Mouse (Mus musculus) G1E-ER4 (cell line): ENCODE data around the gene Col20a1. TPM values are rescaled to one million over a fixed set of nuclear protein-coding genes. Genes with fewer than 3 reads are reported as not detected.

Source experiments
- GATA1 ChIP-seq: IDR thresholded peaks from one replicate; pipeline ENCODE4 v1.8.0; 2012; ENCODE audit warnings: low read length, inconsistent platforms
- polyA plus RNA-seq: library from polyadenylated mRNA; stranded (reverse); fragments of >175 nt; gene quantifications from 2 replicates; pipeline ENCODE4 v1.2.3, GENCODE M21; 2012

Gene Col20a1
- polyA plus RNA-seq, 1 experiment, result 0.57 TPM

DNA sequence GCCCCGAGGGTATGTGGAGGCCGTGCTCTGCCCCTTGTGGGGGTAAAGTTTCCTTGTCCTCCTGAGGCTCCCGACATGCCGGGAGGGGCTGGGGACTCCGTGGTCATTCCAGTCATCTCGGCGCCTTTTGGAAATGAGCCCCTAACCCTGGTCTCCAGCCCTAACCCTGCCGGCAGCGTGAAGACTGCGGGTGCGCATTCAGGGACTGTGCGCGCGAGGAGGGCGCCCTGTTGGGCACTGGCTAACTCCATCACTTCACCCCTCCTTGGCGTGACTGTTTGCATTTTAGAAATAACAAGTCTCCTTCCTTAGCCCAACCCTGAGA, 53.0 kb downstream of the Col20a1 start:
- TF ChIP-seq GATA1, result no peak

GRCm38 (mm10) chr2:181041941-181042340, 55.6 kb downstream of the Col20a1 start:
- TF ChIP-seq GATA1, result no peak

DNA sequence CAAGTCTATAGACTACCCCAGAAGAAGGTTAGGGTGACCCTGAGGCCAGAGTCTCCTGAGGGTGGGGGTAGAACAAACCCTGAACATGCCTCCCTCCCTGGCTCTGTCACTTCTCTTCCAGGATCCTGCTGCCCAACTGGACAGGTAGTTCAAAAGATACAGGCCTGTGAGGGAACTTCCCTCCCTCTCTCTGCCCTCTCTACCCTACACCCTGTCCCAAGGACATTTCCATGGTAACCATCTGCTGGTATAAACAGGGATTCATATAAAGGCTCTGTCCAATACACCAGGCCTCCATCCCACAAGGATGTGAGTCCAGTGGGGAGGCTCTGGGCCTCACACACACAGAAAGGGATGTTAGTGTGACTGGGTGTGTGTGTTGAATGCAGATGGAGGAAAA, 56.0 kb downstream of the Col20a1 start:
- TF ChIP-seq GATA1, result no peak

DNA sequence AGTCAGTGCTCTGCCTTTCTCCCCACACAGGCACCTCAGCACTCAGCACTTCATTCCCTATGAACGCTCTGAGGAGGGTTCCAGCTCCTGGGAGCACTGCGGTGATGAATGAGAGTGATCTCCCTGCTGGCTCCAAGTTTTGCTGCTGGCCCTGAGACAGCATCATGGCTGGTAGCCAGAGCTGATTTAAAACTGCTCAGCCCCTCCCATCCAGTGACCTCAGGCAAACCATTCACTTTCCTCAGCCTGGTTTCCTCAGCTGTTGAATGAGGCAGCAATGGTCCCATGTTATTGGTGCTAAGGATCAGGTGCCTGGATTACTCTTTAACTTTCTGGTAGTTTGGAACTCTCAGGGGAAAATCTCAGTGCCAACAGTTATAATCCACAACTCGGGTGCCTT, 57.1 kb downstream of the Col20a1 start, which contains the start of gene Chrna4:
TSS of gene Chrna4 (minus strand) at position 110 of the 400 bp plus-strand sequence.
- no peak for TF ChIP-seq GATA1

DNA sequence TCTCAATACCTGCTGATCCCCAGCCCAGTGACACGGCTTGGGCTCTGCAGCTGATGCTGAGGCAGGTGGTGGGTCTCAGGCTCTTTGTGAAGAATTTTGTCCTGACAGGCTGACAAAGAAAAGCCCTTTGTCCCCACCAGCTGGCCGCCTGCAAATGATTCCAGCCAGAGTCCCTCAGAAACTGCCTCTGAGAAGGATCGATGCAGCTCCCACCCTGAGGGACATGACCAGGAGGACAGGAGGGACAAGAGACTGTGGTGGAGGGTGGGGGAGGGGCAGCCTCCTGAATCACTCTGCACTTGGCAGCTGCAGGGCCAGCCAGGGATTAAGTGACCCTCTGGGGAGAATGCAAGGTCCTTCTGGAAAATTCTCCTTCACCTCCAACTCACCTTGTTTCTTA, 57.7 kb downstream of the Col20a1 start:
- TF ChIP-seq GATA1, result no peak

DNA sequence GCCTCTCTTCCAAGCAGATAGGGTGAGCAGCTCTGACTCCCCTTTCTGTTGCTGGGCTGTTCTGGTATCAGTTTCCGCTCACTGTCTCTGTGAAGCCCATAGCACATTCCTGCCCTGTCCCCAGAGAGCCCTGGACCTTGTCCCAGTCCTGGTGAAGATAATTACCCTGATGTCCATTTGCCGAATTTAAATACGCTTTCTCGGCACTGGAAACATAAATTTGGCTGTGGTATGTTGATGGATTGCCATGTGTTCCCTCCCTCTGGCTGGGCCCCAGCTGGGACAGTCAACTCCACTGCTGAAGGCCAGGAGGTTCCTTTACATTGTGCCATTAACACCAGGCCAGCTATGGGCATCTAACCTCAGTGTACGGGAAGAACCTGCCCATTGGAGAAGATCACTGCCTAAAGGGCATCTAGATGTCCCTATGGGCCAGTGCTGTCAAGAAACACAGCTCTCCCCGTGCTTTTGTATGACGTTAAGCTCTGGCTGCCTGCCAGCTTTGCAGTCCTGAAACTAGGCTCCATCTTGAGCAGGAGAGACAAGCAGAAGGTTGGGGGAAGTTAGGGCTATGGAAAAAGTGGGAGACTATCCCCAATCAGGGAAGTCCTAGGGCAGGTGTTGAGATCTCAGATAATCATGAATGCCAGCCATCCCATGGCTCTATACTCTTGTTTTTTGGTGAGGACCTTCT, 62.1 kb downstream of the Col20a1 start:
- no peak for TF ChIP-seq GATA1

- TF ChIP-seq GATA1, result no peak
These were observed 62.7 kb downstream of the Col20a1 start for GRCm38 (mm10) chr2:181048986-181049385.

DNA sequence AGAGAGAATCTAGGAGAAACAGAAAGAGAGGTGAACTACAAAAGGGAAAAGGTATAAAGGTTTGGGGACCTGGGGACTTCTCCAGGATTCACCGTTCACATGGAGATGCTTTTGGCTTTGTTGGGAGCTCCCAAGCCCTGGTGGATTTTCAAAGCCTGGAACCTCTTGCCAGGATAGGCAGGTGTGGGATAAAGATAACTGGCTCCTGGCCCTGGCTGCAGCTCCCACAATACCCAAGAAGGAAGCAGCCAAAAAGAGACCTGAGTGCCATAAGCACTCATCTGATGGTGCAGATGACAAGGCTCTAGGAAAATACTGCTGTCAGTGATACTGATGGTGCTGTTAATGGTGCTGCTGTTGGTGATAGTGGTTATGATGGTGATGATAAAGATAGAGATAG, 65.8 kb downstream of the Col20a1 start:
- no peak for TF ChIP-seq GATA1

- no peak for TF ChIP-seq GATA1
These were observed 71.0 kb downstream of the Col20a1 start for GRCm38 (mm10) chr2:181057341-181057740.

DNA sequence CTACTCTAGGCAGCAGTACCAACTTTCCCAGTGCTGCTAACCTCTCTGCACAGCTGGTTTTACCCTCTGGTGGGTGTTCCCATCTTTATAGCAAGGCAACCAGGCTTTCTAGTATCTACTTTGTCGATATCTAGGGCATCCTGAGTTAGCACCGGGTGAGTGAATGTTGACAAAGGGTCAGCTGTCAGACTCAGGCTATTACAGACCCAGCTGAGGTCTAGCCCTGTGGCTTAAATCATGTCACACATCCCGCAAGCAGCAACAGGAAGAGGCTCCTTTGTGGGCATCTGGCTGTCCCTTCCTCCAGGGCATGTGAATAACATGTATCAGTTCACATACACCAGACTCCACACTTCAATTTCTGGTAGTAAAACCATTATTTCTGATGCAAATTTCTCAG, 71.9 kb downstream of the Col20a1 start:
- no peak for TF ChIP-seq GATA1

DNA sequence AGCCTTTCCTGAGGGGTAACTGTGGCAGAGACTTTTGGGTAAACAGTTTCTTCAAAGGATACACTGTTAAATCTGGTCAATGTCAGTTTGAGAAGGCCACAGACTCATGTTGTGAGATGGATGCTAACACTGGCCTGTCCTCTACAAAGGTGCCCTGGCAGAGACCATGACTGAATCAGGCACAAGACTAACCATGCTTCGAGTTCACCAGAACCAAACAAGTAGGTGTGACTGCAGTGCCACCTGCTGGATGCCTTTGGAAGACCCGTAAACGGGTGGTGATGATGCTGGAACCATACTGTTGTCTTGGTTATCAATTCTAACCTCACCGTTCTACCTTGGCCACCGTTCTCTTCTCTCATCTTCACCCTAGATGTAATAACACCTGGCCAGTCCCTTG, 73.8 kb downstream of the Col20a1 start:
- no peak for TF ChIP-seq GATA1

DNA sequence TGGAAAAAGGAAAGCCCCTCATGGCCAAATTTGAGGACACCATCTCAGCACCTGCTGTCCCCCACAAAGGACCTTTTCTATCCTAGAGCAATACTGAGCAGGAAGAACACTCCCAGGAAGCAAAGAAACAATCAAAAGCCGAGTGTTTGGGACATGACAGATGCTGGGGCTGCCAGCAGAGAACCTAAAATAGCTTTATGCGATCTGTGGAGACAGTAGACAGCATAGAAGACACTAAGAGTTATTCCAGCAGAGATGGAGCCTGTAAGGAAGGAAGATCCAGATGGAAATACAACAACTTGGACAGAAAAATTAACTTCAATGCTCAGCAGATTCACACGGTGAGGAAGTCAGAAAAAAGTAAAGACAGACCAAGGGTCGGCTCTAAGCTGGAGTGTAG, 79.5 kb downstream of the Col20a1 start:
- no peak for TF ChIP-seq GATA1

Other genes with a start within 250 kb of the Col20a1 start
- gene Bhlhe23, start 209.6 kb upstream of the Col20a1 start, polyA plus RNA-seq, result not detected in 2 replicates
- gene Ythdf1, start 65.6 kb upstream of the Col20a1 start, polyA plus RNA-seq, result 94.3 and 123 TPM in 2 replicates
- not detected in 2 replicates for gene Birc7, start 57.5 kb upstream of the Col20a1 start, polyA plus RNA-seq
- gene Nkain4, start 31.8 kb upstream of the Col20a1 start, polyA plus RNA-seq, result not detected in 2 replicates
- 31.0 and 35.0 TPM in 2 replicates for gene Arfgap1, start 19.3 kb upstream of the Col20a1 start, polyA plus RNA-seq
- not detected in 2 replicates for gene Chrna4, start 57.0 kb downstream of the Col20a1 start, polyA plus RNA-seq
- gene Kcnq2, start 148.8 kb downstream of the Col20a1 start, polyA plus RNA-seq, result not detected in 2 replicates
- not detected in 2 replicates for gene Eef1a2, start 170.5 kb downstream of the Col20a1 start, polyA plus RNA-seq
- 208 and 260 TPM in 2 replicates for gene Ppdpf, start 200.7 kb downstream of the Col20a1 start, polyA plus RNA-seq
- not detected in 2 replicates for gene Ptk6, start 216.3 kb downstream of the Col20a1 start, polyA plus RNA-seq
- gene Srms, start 226.7 kb downstream of the Col20a1 start, polyA plus RNA-seq, result not detected in 2 replicates
- gene Fndc11, start 233.5 kb downstream of the Col20a1 start, polyA plus RNA-seq, result not detected in 2 replicates